Mouse (Mus musculus) spleen, postnatal 4 days (tissue): ENCODE data around the gene H2-Oa.
A peak's percentile ranks its signal among the peaks of the same experiment; 100 is the strongest.
"Not testable (repeated sequence)": the region's sequence is repeated elsewhere in the genome, so short reads cannot be mapped to it uniquely, and the experiment has no call there.

Experiments
- DNase-seq, 2 experiments: peaks; one replicate each; pipeline ENCODE4 v3.0.0; 2022; ENCODE audit warnings: low spot score in 2 of 2

The H2-Oa gene

GRCm38 (mm10) chr17:34143033-34143432 lies 50.9 kb downstream of the H2-Oa start, which contains the start of gene H2-DMb2:
Gene H2-DMb2, plus strand, starts transcription at chr17:34143307.
- DNase-seq = peak; percentile 86 to 88

- no peak for DNase-seq
Measured at GRCm38 (mm10) chr17:34143461-34143860, 51.3 kb downstream of the H2-Oa start.

- not testable (repeated sequence) for DNase-seq
Measured at GRCm38 (mm10) chr17:34144221-34144620, 52.1 kb downstream of the H2-Oa start.
